Mouse (Mus musculus) stomach, postnatal 0 days (tissue): Measurements from ENCODE around the gene Zfp148.

Source experiments
- CTCF ChIP-seq: IDR thresholded peaks from 2 replicates; pipeline ENCODE4 v1.5.1; 2016; ENCODE audit warnings: antibody characterized with exemption, low read depth, mild to moderate bottlenecking, moderate library complexity
- EP300 ChIP-seq: optimal IDR thresholded peaks from 2 replicates; pipeline ENCODE3; 2016; ENCODE audit warnings: antibody characterized with exemption

- TF ChIP-seq CTCF = no peak
- no peak for TF ChIP-seq EP300
Observed at GRCm38 (mm10) chr16:33410151-33410550, 29.5 kb downstream of the Zfp148 start.
